In genomic region chr5:149428810-149429255, GRCm38 (mm10) we compare ENCODE assay signal across 8 mouse cellular contexts. TPM values are rescaled to one million over a fixed set of nuclear protein-coding genes. Genes with fewer than 3 reads are reported as not detected.
DNase-seq lines count a peak whose midpoint lies in the region; ATAC-seq lines count a peak whose summit lies in the region.

No protein-coding gene starts in this region.

- peaks cover 21% of the 10 kb centered on the region for H3K4me1 ChIP-seq in forebrain, embryonic 10.5 days
- H3K4me1 ChIP-seq in stomach, embryonic 15.5 days, result peaks cover 17% of the 10 kb centered on the region

- no peaks in the 10 kb centered on the region for H3K9me3 ChIP-seq in forebrain, embryonic 10.5 days
- no peaks in the 10 kb centered on the region for H3K9me3 ChIP-seq in stomach, embryonic 15.5 days

- H3K36me3 ChIP-seq in forebrain, embryonic 10.5 days (replicated peaks), result no peaks in the 10 kb centered on the region
- no peaks in the 10 kb centered on the region for H3K36me3 ChIP-seq in stomach, embryonic 15.5 days

- H3K4me3 ChIP-seq in forebrain, embryonic 10.5 days, result no peak overlapping the region
- H3K4me3 ChIP-seq in stomach, embryonic 15.5 days (replicated peaks), result no peak overlapping the region

- 43% methylated on average over 2 of the region's 2 CpGs for WGBS in forebrain, embryonic 10.5 days
- WGBS in stomach, embryonic 15.5 days, result 19% methylated on average over 2 of the region's 2 CpGs

- DNase-seq in urinary bladder, postnatal 14 days (ENCODE audit: low spot score), result peak; percentile 80
- DNase-seq in urinary bladder, postnatal 10 days (ENCODE audit: low spot score), result no peak
- DNase-seq in forebrain, embryonic 10.5 days (ENCODE audit: extremely low spot score, low spot score), result peak; percentile 25
- peak; percentile 65 to 72 for DNase-seq in heart, postnatal 14 days
- DNase-seq in kidney, postnatal 10 days, result peak; percentile 79
- DNase-seq in left cerebral cortex, postnatal 36 days (ENCODE audit: low spot score in 2 of 2), result no peak

- peak overlapping the region; percentile 85 for H3K27ac ChIP-seq in forebrain, embryonic 10.5 days
- H3K27ac ChIP-seq in stomach, embryonic 15.5 days, result peak overlapping the region; percentile 83

- H3K9ac ChIP-seq in stomach, embryonic 15.5 days, result no peak overlapping the region

- no peak overlapping the region for H3K4me2 ChIP-seq in stomach, embryonic 15.5 days

- intact Hi-C loops in heart, postnatal 14 days (cut with DNase I), result no loop called here
- intact Hi-C loops in left cerebral cortex, postnatal 36 days (cut with DNase I), result no loop called here

- no peaks in the 10 kb centered on the region for H3K27me3 ChIP-seq in forebrain, embryonic 10.5 days (ENCODE audit: poor library complexity, severe bottlenecking)
- H3K27me3 ChIP-seq in stomach, embryonic 15.5 days (replicated peaks), result no peaks in the 10 kb centered on the region

- ATAC-seq in megakaryocyte, adult 5-6 weeks (ENCODE audit: poor library complexity, severe bottlenecking), result peak; percentile 39
- peak; percentile 47 for ATAC-seq in stomach, embryonic 15.5 days (ENCODE audit: insufficient read depth, low FRiP score, low read depth)

RNA-seq across cellular contexts. Expression of gene Tex26, which starts 10.6 kb away (rescaled TPM):
- 1.5 and 2.2 TPM in 2 replicates for polyA plus RNA-seq in forebrain, embryonic 10.5 days (2016; fragmentation: Nextera tagmentation; extraction: Ambion mirVana)
- total RNA-seq in heart, postnatal 14 days (2021), result not detected
- not detected in 2 replicates for total RNA-seq in megakaryocyte, adult 5-6 weeks (2015)
- not detected in 2 replicates for total RNA-seq in megakaryocyte, adult 5-6 weeks (2017)
- polyA plus RNA-seq in stomach, embryonic 15.5 days (2015; fragmentation: Nextera tagmentation; extraction: Ambion mirVana), result 0.27 and 0.41 TPM in 2 replicates
- under 1 TPM; 0.41 to 0.59 TPM for total RNA-seq in left cerebral cortex, postnatal 36 days (2021)

RNA-seq across cellular contexts. Expression of gene Medag, which starts 17.3 kb away (rescaled TPM):
- 0.47 and 0.60 TPM in 2 replicates for polyA plus RNA-seq in forebrain, embryonic 10.5 days (2016; fragmentation: Nextera tagmentation; extraction: Ambion mirVana)
- 10 to 100 TPM; 14.1 to 16.1 TPM for total RNA-seq in heart, postnatal 14 days (2021)
- total RNA-seq in megakaryocyte, adult 5-6 weeks (2015), result not detected in 2 replicates
- not detected in 2 replicates for total RNA-seq in megakaryocyte, adult 5-6 weeks (2017)
- 2.8 TPM in 2 replicates for polyA plus RNA-seq in stomach, embryonic 15.5 days (2015; fragmentation: Nextera tagmentation; extraction: Ambion mirVana)
- total RNA-seq in left cerebral cortex, postnatal 36 days (2021), result 10 to 100 TPM; 14.5 to 16.5 TPM

Comparison
In these comparisons a context has a peak if more than half of its experiments do, and no peak if none do; other contexts are left out.
1. DNase-seq: peak in urinary bladder, postnatal 14 days (single experiment), forebrain, embryonic 10.5 days (single experiment), heart, postnatal 14 days (2 of 2) and kidney, postnatal 10 days (single experiment); none in urinary bladder, postnatal 10 days (single experiment) and left cerebral cortex, postnatal 36 days (0 of 2).
2. RNA of gene Medag, which starts 17.3 kb away (total RNA-seq): 14.5 to 16.5 TPM in left cerebral cortex, postnatal 36 days and 14.1 to 16.1 TPM in heart, postnatal 14 days; not detected in megakaryocyte, adult 5-6 weeks; every median in the first group is over 10 times any median in the second.